Mouse (Mus musculus) neural tube, embryonic 11.5 days (tissue): ENCODE results near the gene Kif3a. TPM values are rescaled to one million over a fixed set of nuclear protein-coding genes. Genes with fewer than 3 reads are reported as not detected.

ENCODE experiments used
- ATAC-seq: fragments of 200-750 bp; cut with Nextera tagmentation; 2 replicates; pipeline ENCODE4 v1.8.0; 2017; ENCODE audit warnings: moderate number of reproducible peaks, mild to moderate bottlenecking, moderate TSS enrichment, moderate library complexity; ENCODE audit not compliant: insufficient read depth, low FRiP score, low TSS enrichment
- DNase-seq: peaks from one replicate; pipeline ENCODE4 v3.0.0-alpha.2; 2015; ENCODE audit warnings: low spot score
- H3K27ac ChIP-seq: fragments of 300-500 bp; sonication (generic); 2 replicates; pipeline ENCODE4 v1.5.1; 2014; ENCODE audit warnings: low read depth, mild to moderate bottlenecking, low read length
- H3K27me3 ChIP-seq: fragments of 300-500 bp; sonication (generic); 2 replicates; pipeline ENCODE4 v1.6.1; 2014; ENCODE audit warnings: mild to moderate bottlenecking, low read length, mixed read lengths; ENCODE audit not compliant: control insufficient read depth, insufficient read depth
- H3K36me3 ChIP-seq: fragments of 300-500 bp; sonication (generic); 2 replicates; pipeline ENCODE4 v1.6.1; 2014; ENCODE audit warnings: mild to moderate bottlenecking, low read length, moderate library complexity, mixed read lengths; ENCODE audit not compliant: control insufficient read depth, insufficient read depth
- H3K4me1 ChIP-seq: fragments of 300-500 bp; sonication (generic); 2 replicates; pipeline ENCODE4 v1.6.1; 2014; ENCODE audit warnings: low read length, mixed read lengths; ENCODE audit not compliant: control insufficient read depth, insufficient read depth
- H3K4me2 ChIP-seq: fragments of 300-500 bp; sonication (generic); 2 replicates; pipeline ENCODE4 v1.6.1; 2014; ENCODE audit warnings: low read depth, mild to moderate bottlenecking, moderate library complexity
- H3K4me3 ChIP-seq: fragments of 300-500 bp; sonication (generic); 2 replicates; pipeline ENCODE4 v1.5.1; 2014; ENCODE audit warnings: low read depth, low read length
- H3K9ac ChIP-seq: fragments of 300-500 bp; sonication (generic); 2 replicates; pipeline ENCODE4 v1.6.1; 2014; ENCODE audit warnings: mild to moderate bottlenecking, low read length
- H3K9me3 ChIP-seq: fragments of 300-500 bp; sonication (generic); 2 replicates; pipeline ENCODE4 v1.6.1; 2016; ENCODE audit warnings: low read length; ENCODE audit not compliant: control insufficient read depth
- WGBS: fragments of 180-500 bp; shearing (Covaris S2); extraction: QIAGEN DNeasy Blood & Tissue Kit; methylation state at CpG from one replicate; pipeline ENCODE4 v1.1.7; 2014; 5-methylcytosine and 5-hydroxymethylcytosine counted together
- polyA plus RNA-seq: library from polyadenylated mRNA; unstranded; fragments of >200 nt; fragmentation: Nextera tagmentation; extraction: Ambion mirVana; gene quantifications from 2 replicates; pipeline ENCODE4 v1.2.1, GENCODE M21; 2014

Kif3a gene
- polyA plus RNA-seq, 1 experiment from 2014 or later, result 108 TPM

DNA sequence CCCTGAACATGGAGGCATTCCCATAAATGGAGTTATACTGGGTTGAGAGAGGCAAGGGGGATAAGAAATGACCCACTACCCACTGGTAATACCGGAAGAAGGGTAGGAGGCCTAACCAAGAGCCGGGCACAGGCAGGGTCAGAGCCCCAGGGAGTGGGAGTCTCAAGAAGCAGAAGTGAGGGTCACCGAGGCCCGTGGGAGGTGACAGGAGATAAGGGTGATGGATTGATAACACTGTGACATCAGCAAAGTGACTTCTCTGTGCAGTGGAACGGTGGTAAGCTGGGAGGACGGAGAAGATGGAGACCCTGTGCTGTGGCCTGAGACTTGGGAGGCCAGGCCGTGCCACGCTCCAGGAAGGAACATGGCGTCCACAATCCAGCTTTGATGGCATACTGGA, 56.4 kb downstream of the Kif3a start:
- ATAC-seq (no peak), DNase-seq (no peak)
- no peak overlapping the region for H3K4me2 ChIP-seq
- H3K4me1 ChIP-seq, result no peaks in the 10 kb centered on the region
- H3K27ac ChIP-seq, result no peak overlapping the region
- 91% methylated on average over 9 of the region's 9 CpGs for WGBS
- 0 out of 2 replicates have a peak, but pooled peaks cover 3% of the 10 kb centered on the region for H3K9me3 ChIP-seq
- no peaks in the 10 kb centered on the region for H3K27me3 ChIP-seq
- H3K9ac ChIP-seq, result no peak overlapping the region
- no peak overlapping the region for H3K4me3 ChIP-seq
- no peaks in the 10 kb centered on the region for H3K36me3 ChIP-seq

DNA sequence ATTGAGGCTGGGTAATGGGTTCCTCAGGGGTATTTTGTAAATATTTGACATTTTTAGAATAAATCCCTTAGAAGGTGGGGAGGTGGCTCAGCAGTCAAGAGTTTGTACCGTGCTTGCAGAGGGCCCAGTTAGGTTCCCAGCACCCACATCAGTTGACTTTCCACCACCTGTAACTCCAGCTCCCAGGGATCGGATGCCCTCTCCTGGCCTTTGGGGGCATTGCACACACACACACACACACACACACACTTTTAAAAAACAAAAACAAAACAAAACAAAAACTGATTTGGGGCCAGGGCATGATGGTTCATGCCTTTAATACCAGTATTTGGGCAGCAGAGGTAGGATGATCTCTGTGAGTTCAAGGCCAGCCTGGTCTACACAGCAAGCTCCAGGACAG, 56.9 kb downstream of the Kif3a start:
- H3K36me3 ChIP-seq, result no peaks in the 10 kb centered on the region
- H3K9me3 ChIP-seq, result 0 out of 2 replicates have a peak, but pooled peaks cover 3% of the 10 kb centered on the region
- DNase-seq, result no peak
- no peak overlapping the region for H3K9ac ChIP-seq
- no peak overlapping the region for H3K27ac ChIP-seq
- WGBS, result 95% methylated on average over 2 of the region's 2 CpGs
- ATAC-seq, result no peak
- no peaks in the 10 kb centered on the region for H3K4me1 ChIP-seq
- H3K4me2 ChIP-seq, result no peak overlapping the region
- H3K27me3 ChIP-seq, result no peaks in the 10 kb centered on the region
- H3K4me3 ChIP-seq, result no peak overlapping the region

DNA sequence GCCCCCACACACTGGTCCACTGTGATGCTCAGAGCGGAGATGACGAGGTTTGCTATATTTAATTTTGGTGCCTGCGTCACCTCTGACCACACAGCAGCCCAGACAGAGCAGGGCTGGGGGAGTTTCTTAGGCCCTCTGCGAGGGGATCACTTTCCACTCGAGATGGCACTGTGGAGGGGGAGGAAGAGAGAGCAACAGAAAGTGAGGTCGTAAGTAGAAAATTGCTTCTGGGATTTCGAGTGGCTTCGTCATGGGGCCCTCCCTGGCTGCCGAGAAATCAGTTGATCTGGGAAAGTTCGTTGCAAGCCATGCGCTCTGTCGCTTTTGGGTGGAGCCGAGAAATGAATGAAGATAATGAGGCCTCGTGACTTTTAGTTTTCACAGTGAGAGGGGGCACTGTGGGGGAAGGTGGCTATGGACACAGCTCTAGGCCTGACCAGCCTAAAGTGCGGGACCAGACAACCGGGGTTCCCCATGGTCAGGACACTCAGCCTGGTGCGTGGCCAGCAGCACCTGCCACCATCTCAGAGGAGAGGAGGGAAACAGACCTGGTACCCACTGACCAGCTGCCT, 59.7 kb downstream of the Kif3a start:
- no peak overlapping the region for H3K4me3 ChIP-seq
- no peaks in the 10 kb centered on the region for H3K27me3 ChIP-seq
- WGBS, result 78% methylated on average over 17 of the region's 17 CpGs
- no peak overlapping the region for H3K9ac ChIP-seq
- no peaks in the 10 kb centered on the region for H3K4me1 ChIP-seq
- no peak overlapping the region for H3K4me2 ChIP-seq
- H3K9me3 ChIP-seq, result 0 out of 2 replicates have a peak, but pooled peaks cover 3% of the 10 kb centered on the region
- no peaks in the 10 kb centered on the region for H3K36me3 ChIP-seq
- no peak for ATAC-seq
- no peak for DNase-seq
- no peak overlapping the region for H3K27ac ChIP-seq

DNA sequence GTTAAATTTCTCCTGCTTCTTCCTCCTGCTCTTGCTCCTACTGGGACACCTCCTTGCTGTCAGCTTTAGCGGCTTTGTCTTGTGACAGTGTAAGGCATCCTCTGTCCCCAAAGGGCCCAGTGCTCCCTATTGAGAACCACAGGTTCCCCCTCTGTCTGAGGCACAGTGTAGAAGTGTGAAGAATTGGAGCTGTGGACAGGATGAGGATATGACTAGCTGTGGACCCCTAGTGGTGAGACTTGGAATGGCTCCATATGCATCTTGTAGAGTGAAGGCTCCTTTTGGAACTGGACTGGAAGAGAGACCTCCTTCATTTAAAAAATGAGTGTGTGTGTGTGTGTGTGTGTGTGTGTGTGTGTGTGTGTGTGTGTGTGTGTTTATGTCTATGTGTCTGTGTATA, 60.7 kb downstream of the Kif3a start:
- Histone ChIP-seq H3K4me3 (no peak overlapping the region), H3K27me3 (no peaks in the 10 kb centered on the region), H3K36me3 (no peaks in the 10 kb centered on the region), H3K27ac (no peak overlapping the region), H3K4me2 (no peak overlapping the region), H3K9ac (no peak overlapping the region), H3K9me3 (0 out of 2 replicates have a peak, but pooled peaks cover 3% of the 10 kb centered on the region), H3K4me1 (no peaks in the 10 kb centered on the region)
- ATAC-seq (0 out of 2 replicates have a peak, but pooled peaks have one; percentile 27), DNase-seq (peak; percentile 80)
- WGBS, result 13% methylated on average over 1 of the region's 1 CpGs

DNA sequence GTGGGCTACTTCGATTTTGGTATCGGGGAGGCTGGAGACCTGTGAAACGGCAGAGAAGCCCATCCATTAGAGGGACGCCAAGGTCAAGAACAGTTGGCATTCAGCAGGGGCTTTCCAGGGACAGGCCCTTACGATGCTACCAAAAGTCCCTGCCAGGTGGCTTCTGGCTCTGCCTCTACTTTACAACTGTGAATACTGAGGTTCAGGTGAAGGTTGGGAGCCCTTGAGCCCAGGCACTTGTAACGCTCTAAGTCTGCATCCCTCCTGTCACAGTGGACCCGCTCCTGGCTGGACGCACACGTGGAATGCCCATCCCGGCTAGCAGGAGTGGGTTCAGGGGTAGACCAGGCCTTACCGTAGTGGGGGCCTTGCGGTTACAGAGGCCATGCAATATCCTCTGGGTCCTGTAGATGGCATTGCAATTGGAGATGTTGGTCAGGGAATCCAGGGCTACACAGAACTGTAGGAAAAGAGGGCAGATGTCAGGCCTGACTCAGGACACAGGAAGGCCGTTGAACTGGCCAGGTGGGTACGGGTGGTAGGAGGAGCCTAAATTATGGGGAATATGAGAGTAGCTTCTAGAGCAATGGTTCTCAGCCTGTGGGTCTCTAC, 65.0 kb downstream of the Kif3a start:
- no peaks in the 10 kb centered on the region for H3K9me3 ChIP-seq
- ATAC-seq (no peak), DNase-seq (no peak)
- peaks cover 6% of the 10 kb centered on the region; the same call in 1 of the 2 replicates for H3K4me1 ChIP-seq
- peaks cover 7% of the 10 kb centered on the region; the same call in 1 of the 2 replicates for H3K27me3 ChIP-seq
- 75% methylated on average over 14 of the region's 14 CpGs for WGBS
- no peak overlapping the region for H3K4me2 ChIP-seq
- H3K9ac ChIP-seq, result no peak overlapping the region
- H3K36me3 ChIP-seq, result no peaks in the 10 kb centered on the region
- no peak overlapping the region for H3K4me3 ChIP-seq
- no peak overlapping the region for H3K27ac ChIP-seq

DNA sequence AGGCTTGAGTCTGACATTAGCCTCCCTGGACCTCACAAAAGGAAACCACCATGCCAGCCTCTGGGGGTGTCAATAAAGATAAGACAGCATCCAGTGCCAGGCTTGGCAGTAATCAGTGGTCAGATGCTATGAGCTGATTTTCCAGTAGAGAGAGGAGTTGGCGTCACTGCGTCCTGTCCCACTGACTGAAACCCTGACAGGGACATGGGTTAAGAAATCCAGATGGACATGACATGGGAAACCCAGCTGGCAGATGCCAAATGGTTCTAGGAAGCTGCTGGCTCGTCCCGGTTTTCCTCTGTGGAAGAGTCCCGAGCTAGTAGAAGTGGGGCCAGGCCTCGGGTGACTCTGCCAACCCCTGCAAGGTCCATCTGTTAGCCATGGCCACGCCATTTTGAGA, 66.5 kb downstream of the Kif3a start:
- Histone ChIP-seq H3K4me2 (no peak overlapping the region), H3K36me3 (no peaks in the 10 kb centered on the region), H3K9ac (no peak overlapping the region), H3K27ac (no peak overlapping the region), H3K9me3 (no peaks in the 10 kb centered on the region), H3K4me1 (peaks cover 6% of the 10 kb centered on the region; the same call in 1 of the 2 replicates), H3K27me3 (peaks cover 12% of the 10 kb centered on the region; the same call in 1 of the 2 replicates), H3K4me3 (no peak overlapping the region)
- WGBS, result 87% methylated on average over 7 of the region's 7 CpGs
- DNase-seq (no peak), ATAC-seq (no peak)

DNA sequence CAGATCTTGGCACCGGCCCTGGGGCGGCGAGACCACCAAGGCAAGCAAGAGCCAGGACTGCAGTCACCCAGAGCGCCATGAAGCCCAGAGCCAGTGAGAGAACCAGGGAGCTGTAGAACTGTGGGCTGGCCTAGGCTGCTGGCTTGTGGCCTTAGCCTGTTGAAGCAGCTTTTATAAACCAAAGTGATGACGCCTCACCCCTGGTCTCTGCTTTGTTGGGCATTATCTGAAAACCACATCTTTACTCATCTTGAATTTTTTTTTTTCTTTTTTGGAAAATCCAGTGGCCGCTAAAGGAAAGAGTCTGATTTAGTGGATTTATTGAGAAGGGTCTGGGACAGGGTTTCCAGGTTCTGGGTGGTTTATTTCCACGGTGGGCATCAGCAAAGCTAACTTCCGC, 67.4 kb downstream of the Kif3a start, which contains the start of gene Il13:
Gene Il13 (minus strand): TSS at position 147 of the 400 bp plus-strand sequence.
- H3K27me3 ChIP-seq, result peaks cover 12% of the 10 kb centered on the region; the same call in 1 of the 2 replicates
- no peak within 1 kb of the TSS for H3K4me3 ChIP-seq
- DNase-seq (no peak), ATAC-seq (no peak)
- no peak within 1 kb of the TSS for H3K9ac ChIP-seq
- H3K36me3 ChIP-seq, result no peaks in the 10 kb centered on the region
- no peak within 1 kb of the TSS for H3K27ac ChIP-seq
- H3K9me3 ChIP-seq, result no peaks in the 10 kb centered on the region
- WGBS, result 87% methylated on average over 8 of the region's 8 CpGs
- H3K4me2 ChIP-seq, result no peak within 1 kb of the TSS
- H3K4me1 ChIP-seq, result peaks cover 6% of the 10 kb centered on the region; the same call in 1 of the 2 replicates

DNA sequence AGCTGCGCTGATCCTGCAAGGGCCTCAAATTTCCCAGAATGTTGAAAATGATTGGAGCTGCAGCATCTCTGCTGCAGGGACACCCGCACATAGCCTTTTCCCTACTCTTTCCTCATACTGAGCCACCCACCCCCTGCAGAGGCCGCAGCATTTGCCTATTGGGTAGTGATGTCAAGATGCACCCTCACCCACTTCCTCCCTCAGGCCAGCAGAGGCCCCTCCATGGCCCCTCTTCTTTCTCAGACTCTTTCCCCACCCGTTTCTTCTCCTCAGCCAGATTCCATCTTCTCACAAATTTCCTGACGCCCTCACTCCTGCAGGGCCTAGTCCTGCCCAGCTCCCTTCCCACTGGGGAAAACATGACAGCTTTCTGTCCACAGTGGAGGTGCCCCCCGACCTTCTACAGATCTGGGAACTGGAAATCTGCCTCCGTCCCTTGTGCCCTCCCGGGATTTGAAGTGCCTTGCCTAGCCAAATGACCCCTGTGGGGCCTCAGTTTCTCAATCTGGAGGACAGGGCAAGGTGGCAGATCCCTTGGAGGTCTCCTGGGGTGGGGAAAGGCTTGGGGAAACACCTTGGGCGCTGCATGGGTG, 68.5 kb downstream of the Kif3a start:
- H3K4me2 ChIP-seq, result peak overlapping the region; percentile 62
- WGBS, result 40% methylated on average over 9 of the region's 9 CpGs
- no peak overlapping the region; the same call in 1 of the 2 replicates for H3K9ac ChIP-seq
- peak overlapping the region; percentile 32 for H3K4me3 ChIP-seq
- H3K27me3 ChIP-seq, result peaks cover 12% of the 10 kb centered on the region; the same call in 1 of the 2 replicates
- no peaks in the 10 kb centered on the region for H3K36me3 ChIP-seq
- no peak overlapping the region for H3K27ac ChIP-seq
- peaks cover 6% of the 10 kb centered on the region; the same call in 1 of the 2 replicates for H3K4me1 ChIP-seq
- no peaks in the 10 kb centered on the region for H3K9me3 ChIP-seq
- DNase-seq (no peak), ATAC-seq (no peak)
